27 mouse cellular contexts compared by ENCODE assay signal in genomic region chr14:61530966-61531365, GRCm38 (mm10). TPM values are rescaled to one million over a fixed set of nuclear protein-coding genes. Genes with fewer than 3 reads are reported as not detected.
DNase-seq lines count a peak whose midpoint lies in the region; ATAC-seq and TF ChIP-seq lines count a peak whose summit lies in the region.
"Had no signal": no experiment of that assay in that cellular context is flagged by ENCODE, and none has a peak within 500 bp of the region (broad histone marks: within the 10 kb centered on the region; RNA-seq: fewer than 3 reads in every experiment).

No protein-coding gene starts in this region.

- no peak overlapping the region for H3K4me3 ChIP-seq in heart, adult 2 months
- H3K4me3 ChIP-seq in heart, embryonic 10.5 days: no peak overlapping the region
- H3K4me3 ChIP-seq in heart, embryonic 13.5 days: no peak overlapping the region
- H3K4me3 ChIP-seq: embryonic facial prominence, embryonic 13.5 days; forebrain, embryonic 10.5 days; hindbrain, embryonic 10.5 days; hindbrain, embryonic 15.5 days; limb, embryonic 12.5 days; neural tube, embryonic 15.5 days had no signal

- DNase-seq in heart, adult 2 months: peak in 1 of 2 experiments; percentile 47
- DNase-seq in heart, embryonic 10.5 days (ENCODE audit: low spot score): no peak
- DNase-seq in heart, postnatal 10 days: peak; percentile 43 to 56
- DNase-seq in adrenal gland, adult 8-10 months: no peak
- DNase-seq in lung, postnatal 14 days: no peak
- no peak for DNase-seq in urinary bladder, postnatal 25 days (ENCODE audit: low spot score)
- DNase-seq: adrenal gland, postnatal 25 days; cerebellum, adult 11-12 months; cerebellum, adult 9-11 months; kidney, adult 8-10 months; kidney, postnatal 10 days; layer of hippocampus, postnatal 36 days; lung, postnatal 4 days; midbrain, embryonic 14.5 days; thymus, adult 2 months; thymus, postnatal 36 days had no signal

- no peak for TF ChIP-seq POLR2A in heart, adult 2 months (IDR thresholded peaks at IDR 0.05; ENCODE audit: insufficient read depth, low read depth, low read length)

- H3K9ac ChIP-seq in heart, adult 2 months (ENCODE audit: low read depth, low read length): no peak overlapping the region
- no peak overlapping the region for H3K9ac ChIP-seq in heart, embryonic 13.5 days
- H3K9ac ChIP-seq: embryonic facial prominence, embryonic 13.5 days; hindbrain, embryonic 15.5 days; limb, embryonic 12.5 days; neural tube, embryonic 15.5 days had no signal

- H3K79me2 ChIP-seq in heart, adult 2 months (replicated peaks; ENCODE audit: control insufficient read depth, insufficient read depth, low read length): no peaks in the 10 kb centered on the region

- peak; percentile 87 for TF ChIP-seq EP300 in heart, adult 2 months (IDR thresholded peaks at IDR 0.05; ENCODE audit: insufficient read depth, low read depth, low read length)

- H3K4me2 ChIP-seq in heart, embryonic 13.5 days: no peak overlapping the region
- H3K4me2 ChIP-seq: embryonic facial prominence, embryonic 13.5 days; hindbrain, embryonic 15.5 days; limb, embryonic 12.5 days; liver, embryonic 11.5 days; neural tube, embryonic 15.5 days had no signal

- no peak for TF ChIP-seq CTCF in heart, adult 2 months (IDR thresholded peaks at IDR 0.05)

- H3K36me3 ChIP-seq in heart, adult 2 months (ENCODE audit: control insufficient read depth, insufficient read depth, low read length): peaks cover 14% of the 10 kb centered on the region
- peaks cover 10% of the 10 kb centered on the region for H3K36me3 ChIP-seq in heart, embryonic 10.5 days
- H3K36me3 ChIP-seq in heart, embryonic 13.5 days: peaks cover 30% of the 10 kb centered on the region

- peaks cover 3% of the 10 kb centered on the region; the same call in 1 of the 2 replicates for H3K4me1 ChIP-seq in heart, adult 2 months (ENCODE audit: control insufficient read depth, insufficient read depth, low read length)
- H3K4me1 ChIP-seq in heart, embryonic 10.5 days: peaks cover 7% of the 10 kb centered on the region
- peaks cover 8% of the 10 kb centered on the region for H3K4me1 ChIP-seq in heart, embryonic 13.5 days
- H3K4me1 ChIP-seq: embryonic facial prominence, embryonic 13.5 days; forebrain, embryonic 10.5 days; hindbrain, embryonic 10.5 days; hindbrain, embryonic 15.5 days; limb, embryonic 12.5 days; neural tube, embryonic 15.5 days had no signal

- H3K27ac ChIP-seq in heart, adult 2 months: peak overlapping the region; percentile 74
- no peak overlapping the region for H3K27ac ChIP-seq in heart, embryonic 10.5 days
- H3K27ac ChIP-seq in heart, embryonic 13.5 days (replicated peaks): 0 out of 2 replicates have a peak overlapping the region, but pooled peaks have one; percentile 5
- H3K27ac ChIP-seq: embryonic facial prominence, embryonic 13.5 days; forebrain, embryonic 10.5 days; hindbrain, embryonic 10.5 days; hindbrain, embryonic 15.5 days; limb, embryonic 12.5 days; neural tube, embryonic 15.5 days had no signal

- intact Hi-C loops in heart, adult 2 months (cut with DNase I): no loop called here
- intact Hi-C loops in heart, postnatal 10 days (cut with DNase I): no loop called here

- no peaks in the 10 kb centered on the region for H3K9me3 ChIP-seq in heart, embryonic 10.5 days
- no peaks in the 10 kb centered on the region for H3K9me3 ChIP-seq in heart, embryonic 13.5 days
- H3K9me3 ChIP-seq: embryonic facial prominence, embryonic 13.5 days; forebrain, embryonic 10.5 days; hindbrain, embryonic 10.5 days; hindbrain, embryonic 15.5 days; limb, embryonic 12.5 days; neural tube, embryonic 15.5 days had no signal

- no peaks in the 10 kb centered on the region for H3K27me3 ChIP-seq in heart, adult 2 months (ENCODE audit: control insufficient read depth, insufficient read depth, low read length)
- H3K27me3 ChIP-seq in heart, embryonic 10.5 days (ENCODE audit: insufficient read depth, poor library complexity, severe bottlenecking): no peaks in the 10 kb centered on the region
- no peaks in the 10 kb centered on the region for H3K27me3 ChIP-seq in heart, embryonic 13.5 days (replicated peaks)
- H3K27me3 ChIP-seq: embryonic facial prominence, embryonic 13.5 days; hindbrain, embryonic 15.5 days; limb, embryonic 12.5 days; neural tube, embryonic 15.5 days had no signal

- ATAC-seq in heart, embryonic 13.5 days (ENCODE audit: extremely low read depth, insufficient number of reproducible peaks, low FRiP score, low TSS enrichment): no peak
- ATAC-seq in megakaryocyte progenitor cell, adult 5-6 weeks (replicated peaks; ENCODE audit: poor library complexity): peak; percentile 47; the same call in 1 of the 2 replicates
- ATAC-seq: forebrain, embryonic 16.5 days; inflammation-experienced regulatory T-cells, adult 6 months had no signal

RNA-seq across cellular contexts. Expression of gene Spryd7, which starts 25.7 kb away (rescaled TPM):
- total RNA-seq in heart, adult 2 months (2021): 10 to 100 TPM; 50.0 to 56.8 TPM
- 16.3 and 24.2 TPM in 2 replicates for polyA plus RNA-seq in heart, adult 2 months (2012; rRNA removed)
- 26.0 and 26.9 TPM in 2 replicates for polyA plus RNA-seq in heart, embryonic 10.5 days (2016; fragmentation: Nextera tagmentation; extraction: Ambion mirVana)
- polyA plus RNA-seq in heart, embryonic 13.5 days (2015; fragmentation: Nextera tagmentation; extraction: Ambion mirVana): 21.3 and 22.8 TPM in 2 replicates
- 10 to 100 TPM; 46.6 to 48.7 TPM for total RNA-seq in heart, postnatal 10 days (2021)
- total RNA-seq in megakaryocyte progenitor cell, adult 5-6 weeks (2015): 12.0 and 13.4 TPM in 2 replicates
- 11.7 and 11.9 TPM in 2 replicates for total RNA-seq in megakaryocyte progenitor cell, adult 5-6 weeks (2017)
- total RNA-seq in adrenal gland, adult 8-10 months (2022): 10 to 100 TPM; 19.3 to 21.7 (median 19.8) TPM

Comparison
In these comparisons a context has a peak if more than half of its experiments do, and no peak if none do; other contexts are left out.
1. DNase-seq: peak in heart, postnatal 10 days (2 of 2); none in heart, embryonic 10.5 days (single experiment), adrenal gland, adult 8-10 months (single experiment), lung, postnatal 14 days (single experiment) and urinary bladder, postnatal 25 days (single experiment).